Mouse (Mus musculus): ENCODE measurements at regions not wholly inside any gene's neighbourhood (a gene's known extent, or its start where the extent isn't known, plus 50 kb on each side); places are given as distances from the start of the nearest gene placed in this dataset.

DNA sequence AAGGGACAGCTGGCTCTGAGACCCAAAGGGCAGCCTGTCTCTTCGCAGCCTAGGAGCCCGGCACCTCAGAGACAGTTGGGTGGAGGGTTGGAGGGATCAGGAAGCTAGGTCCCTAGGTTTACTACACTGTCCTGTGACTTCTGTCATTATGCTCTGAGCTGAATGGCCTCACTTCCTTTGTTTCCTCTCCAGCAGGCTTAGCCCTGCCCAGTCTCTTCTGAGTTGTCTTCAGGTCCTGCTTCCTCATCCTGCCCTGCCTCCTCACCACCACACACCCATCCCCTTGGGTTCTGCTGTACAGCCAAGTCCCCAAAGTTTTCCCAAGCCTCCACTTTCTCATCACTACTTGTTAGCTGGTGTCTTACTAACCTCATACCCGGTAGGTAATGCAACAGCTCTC lies 122.7 kb upstream of the Ccdc122 start:
- peak in 1 of 2 experiments; percentile 35 for DNase-seq

GRCm38 (mm10) chr14:76912301-76913001 lies 124.1 kb upstream of the Ccdc122 start:
- peak; percentile 56 to 82 for DNase-seq

DNA sequence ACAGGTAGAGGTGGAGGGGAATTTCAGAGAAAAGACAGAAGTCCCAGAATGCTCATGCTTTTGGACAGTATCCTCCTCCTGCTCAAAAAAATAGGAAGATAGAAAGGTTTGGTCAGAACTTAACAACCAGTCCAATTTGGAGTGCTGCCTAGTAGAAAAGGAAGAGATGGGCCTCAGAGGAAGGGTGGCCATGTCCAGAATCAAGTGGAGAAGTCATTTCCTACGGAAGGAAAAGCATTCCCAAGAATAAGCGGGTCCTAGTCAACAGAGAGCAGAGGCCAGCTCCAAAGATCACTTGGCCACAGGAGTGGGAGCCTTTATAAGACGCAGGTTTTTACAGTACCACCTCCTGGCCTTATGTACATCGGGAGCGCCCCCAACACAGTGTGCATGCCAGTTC lies 125.3 kb upstream of the Ccdc122 start:
- DNase-seq: peak in 1 of 2 experiments; percentile 32

DNA sequence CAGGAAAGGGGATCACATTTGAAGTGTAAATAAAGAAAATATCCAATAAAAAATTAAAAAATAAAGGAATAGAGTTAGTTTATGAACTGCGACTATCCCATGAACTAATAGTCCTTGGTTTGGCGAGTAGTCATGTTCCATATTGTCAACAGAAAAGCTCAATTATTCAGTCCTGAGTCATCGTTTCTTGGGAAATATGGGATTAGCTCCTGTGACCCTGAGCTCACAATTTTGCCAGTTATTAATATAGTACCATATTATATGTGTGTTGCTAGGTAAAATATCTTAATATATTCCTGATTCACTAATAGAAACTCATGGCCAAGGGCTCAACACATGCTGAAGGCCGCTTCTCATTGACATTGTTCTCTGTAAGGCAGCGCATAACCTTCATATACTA lies 126.4 kb upstream of the Ccdc122 start:
- DNase-seq: no peak

- peak in 1 of 2 experiments; percentile 46 for DNase-seq
These were observed 128.6 kb upstream of the Ccdc122 start for GRCm38 (mm10) chr14:76907941-76908340.

- DNase-seq: no peak
These were observed 133.4 kb upstream of the Ccdc122 start for GRCm38 (mm10) chr14:76902962-76903757.

DNA sequence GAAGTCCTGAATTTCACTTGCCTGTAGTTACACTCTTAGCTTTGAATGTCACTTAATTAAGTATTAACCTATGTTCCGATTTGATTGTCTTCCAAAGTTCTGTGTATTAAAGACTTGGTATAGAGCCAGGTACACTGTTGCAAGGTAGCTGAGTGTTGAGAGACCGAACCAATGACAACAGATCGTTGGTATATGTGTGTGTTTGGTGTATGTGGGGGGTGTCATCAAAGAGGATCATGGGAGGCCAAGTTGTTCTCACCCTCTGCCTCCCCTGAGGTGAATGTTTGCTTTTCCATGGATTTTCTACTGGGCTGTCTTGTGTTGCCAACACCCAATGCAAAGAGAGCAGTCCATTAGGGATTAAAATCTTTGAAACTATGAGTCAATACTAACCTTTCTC lies 135.1 kb upstream of the Ccdc122 start:
- DNase-seq: no peak

- DNase-seq: peak; percentile 52 to 78
These were observed 137.2 kb upstream of the Ccdc122 start for GRCm38 (mm10) chr14:76899331-76899730.

- DNase-seq: no peak
These were observed 148.9 kb upstream of the Ccdc122 start for GRCm38 (mm10) chr14:76887708-76888107.

DNA sequence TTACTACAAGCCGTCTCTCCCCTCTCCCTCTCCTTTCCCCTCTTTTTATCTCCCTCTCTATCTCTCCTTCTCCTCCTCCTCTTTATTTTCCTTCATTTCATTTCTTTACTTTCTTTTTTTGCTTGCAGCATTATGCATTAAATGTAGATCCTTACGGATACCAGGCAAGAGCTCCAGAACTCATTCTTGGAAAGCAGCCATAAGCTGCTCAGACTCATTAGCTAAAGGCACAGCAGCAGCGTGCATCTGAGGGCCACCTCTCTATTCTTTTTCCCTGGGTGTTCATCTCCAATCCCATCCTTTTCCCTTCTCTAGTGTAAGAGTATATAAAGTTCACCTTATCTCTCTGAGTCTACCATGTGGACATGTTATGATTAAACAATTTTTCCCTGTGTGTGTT lies 149.4 kb upstream of the Ccdc122 start:
- DNase-seq: no peak

DNA sequence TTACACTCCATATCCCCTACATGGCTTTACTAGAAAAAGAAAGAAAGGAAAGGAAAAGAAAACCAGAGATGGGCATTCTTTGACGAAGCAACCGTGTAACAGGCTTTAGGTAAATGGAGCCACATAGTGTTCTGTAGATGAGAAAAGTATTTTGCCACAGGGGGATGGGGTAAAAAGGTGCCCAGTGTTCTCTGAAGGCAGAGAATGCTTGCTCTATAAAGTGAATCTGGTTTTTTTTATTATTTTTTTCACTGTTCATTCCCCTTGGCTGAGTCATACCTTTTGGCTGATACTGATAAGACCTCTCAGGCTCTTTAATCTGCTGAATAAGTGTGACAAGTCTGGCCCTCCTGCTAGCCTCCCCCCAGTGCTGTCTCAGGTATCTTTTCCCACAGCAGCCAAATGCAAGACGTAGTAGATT lies 153.3 kb upstream of the Ccdc122 start:
- no peak for DNase-seq

DNA sequence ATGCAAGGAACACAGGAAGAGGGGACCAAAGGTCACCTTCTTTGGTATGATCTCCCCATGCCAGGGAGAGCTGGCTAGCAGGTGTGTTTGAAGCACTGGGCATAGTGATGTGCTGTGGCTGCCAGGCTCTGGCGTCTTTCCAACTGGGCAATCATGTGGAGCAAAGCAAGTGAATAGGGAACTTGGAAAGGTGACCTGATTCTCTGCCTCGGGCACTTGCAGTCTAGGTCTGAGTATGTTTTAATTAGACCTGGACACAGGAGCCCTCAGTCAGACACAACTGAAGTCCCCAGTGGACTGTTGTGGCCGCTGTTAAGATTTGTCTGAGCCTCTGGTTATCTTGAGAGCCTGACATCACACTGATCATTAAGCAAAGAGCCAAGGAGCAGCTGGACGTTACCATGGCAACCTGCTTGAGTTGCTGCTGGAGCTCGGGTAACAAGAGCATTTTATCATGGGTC lies 153.8 kb upstream of the Ccdc122 start:
- DNase-seq: peak; percentile 95

DNA sequence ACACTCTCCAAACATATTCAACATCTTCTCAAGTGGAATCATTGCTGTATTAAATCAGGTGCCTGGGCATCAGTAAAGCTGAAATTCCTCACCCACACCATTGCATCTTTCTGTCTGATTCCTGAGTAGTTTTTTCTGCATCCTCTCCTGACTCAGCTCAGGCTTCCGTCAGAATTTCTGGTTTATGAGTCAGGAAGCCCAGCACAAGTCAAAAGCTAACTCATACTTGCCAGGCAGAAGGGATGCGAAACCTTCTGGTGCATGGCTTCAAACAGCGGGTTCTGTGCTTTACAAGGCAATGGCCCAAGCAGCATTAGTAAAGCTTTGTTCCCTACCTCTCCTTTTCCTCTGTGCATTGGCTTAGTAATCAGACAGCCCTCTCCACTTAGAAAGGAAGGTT lies 155.7 kb upstream of the Ccdc122 start:
- no peak for DNase-seq

DNA sequence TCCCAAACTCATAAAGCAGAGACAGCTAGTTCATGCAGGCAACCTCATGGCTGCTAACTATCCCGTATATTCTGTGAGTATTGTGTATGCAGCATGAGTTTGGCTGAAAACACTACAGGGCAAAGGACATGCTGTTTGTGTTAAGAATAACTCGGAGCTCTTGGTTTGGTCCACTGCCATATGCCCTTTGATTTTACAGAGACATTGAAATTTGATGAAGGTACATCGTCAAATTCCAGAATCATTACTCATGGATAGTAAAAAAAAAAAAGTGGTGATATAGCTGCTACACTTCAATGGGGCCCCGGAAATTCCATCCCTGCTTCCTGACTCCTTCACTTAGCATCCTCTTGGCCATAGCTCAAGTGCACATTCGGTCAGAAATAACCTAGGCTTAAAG lies 159.3 kb upstream of the Ccdc122 start:
- DNase-seq: peak; percentile 45 to 84

GRCm38 (mm10) chr14:76876015-76876414 lies 160.6 kb upstream of the Ccdc122 start:
- DNase-seq: peak; percentile 74 to 78

GRCm38 (mm10) chr14:76875266-76875900 lies 161.2 kb upstream of the Ccdc122 start:
- DNase-seq: peak in 1 of 2 experiments; percentile 39

DNA sequence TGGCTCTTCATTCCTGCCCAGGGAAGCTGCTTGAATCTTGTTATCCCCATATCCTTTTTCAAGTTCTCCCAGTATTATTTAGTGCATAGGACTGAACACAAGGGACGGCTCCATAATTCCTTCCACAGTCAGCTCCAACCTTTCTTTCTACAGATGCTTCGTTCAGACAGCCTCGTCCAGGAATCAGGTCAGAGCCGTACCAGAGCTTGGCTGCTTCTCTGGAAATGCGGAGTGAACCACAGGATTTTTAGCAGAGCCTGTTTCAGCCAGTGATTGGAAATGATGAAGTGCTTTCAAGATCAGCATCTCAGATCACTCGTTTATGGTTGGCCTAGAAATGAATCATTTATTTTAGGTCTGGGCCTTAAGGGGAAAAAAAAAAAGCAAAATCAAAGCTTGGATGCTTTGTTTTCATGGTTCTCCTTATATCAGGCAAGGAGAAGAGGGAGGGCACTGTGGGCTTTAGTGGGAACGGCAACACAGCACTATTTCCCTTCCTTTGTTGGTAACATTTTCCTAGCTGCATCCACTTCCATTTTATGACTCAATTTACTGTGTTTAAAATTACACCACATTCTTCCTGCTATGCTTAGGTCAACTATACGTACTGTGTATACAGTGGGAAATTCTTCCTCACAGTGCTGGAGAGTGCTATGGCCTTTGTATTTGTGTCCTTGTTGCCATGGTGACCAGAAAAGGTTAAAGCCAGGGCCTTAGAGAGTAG lies 161.9 kb upstream of the Ccdc122 start:
- DNase-seq: peak in 1 of 2 experiments; percentile 48

DNA sequence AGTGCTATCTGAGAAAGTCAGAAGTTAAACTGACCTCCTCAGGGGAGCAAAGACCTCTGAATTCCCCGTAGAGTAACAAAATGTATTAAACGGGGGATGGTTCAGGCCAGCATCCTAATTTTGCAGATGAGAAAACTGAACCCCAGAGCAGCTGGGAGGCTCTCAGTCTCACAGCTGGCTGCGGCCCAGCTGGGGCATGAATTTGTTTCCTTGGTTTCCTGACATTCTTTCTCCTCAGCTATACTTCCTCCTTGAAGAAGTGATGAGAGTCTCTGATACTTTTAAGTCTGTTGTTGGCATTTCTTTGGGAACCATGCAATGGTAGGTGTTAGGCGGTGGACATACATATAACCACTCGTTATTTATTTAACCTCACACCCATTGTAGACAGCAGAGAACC lies 162.9 kb upstream of the Ccdc122 start:
- DNase-seq: peak in 1 of 2 experiments; percentile 18

DNA sequence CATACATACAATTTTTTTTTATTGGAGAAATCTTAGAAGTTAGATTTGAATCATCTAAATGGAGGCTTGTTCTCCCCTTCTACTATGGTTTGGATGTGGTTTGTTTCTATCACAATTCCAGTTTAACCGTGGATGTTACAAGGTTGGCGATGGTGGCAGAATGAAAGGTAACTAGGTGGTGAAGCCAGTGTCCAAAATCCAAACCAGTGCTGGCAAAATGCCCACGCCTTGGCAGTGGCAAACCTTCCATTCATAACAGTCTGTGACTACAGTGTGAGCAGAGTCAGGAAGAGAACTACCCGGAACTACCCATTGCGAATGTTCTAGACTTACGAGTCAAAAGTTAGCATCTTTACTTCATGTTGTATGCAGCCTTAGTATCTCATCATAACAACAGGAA lies 163.6 kb upstream of the Ccdc122 start:
- peak; percentile 31 to 71 for DNase-seq

DNA sequence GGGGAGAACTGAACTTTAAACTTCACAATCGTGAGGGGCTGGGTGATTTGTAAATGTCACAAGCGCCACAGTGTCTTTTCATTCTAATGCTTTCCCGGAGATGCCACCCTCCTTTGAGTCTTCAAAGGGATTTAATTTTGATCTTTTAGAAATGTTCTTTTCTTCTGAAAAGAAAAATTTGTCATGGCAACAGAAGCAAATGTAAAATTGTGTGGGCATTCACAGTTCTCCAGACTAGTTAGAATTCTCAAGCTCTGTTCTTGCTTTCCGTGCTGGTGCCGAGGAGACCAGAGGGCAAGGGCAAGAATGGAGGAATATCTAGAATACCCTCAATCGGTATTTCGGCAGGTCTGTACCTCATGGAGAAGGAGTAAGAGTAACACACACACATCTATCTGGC lies 164.1 kb upstream of the Ccdc122 start:
- DNase-seq: no peak

DNA sequence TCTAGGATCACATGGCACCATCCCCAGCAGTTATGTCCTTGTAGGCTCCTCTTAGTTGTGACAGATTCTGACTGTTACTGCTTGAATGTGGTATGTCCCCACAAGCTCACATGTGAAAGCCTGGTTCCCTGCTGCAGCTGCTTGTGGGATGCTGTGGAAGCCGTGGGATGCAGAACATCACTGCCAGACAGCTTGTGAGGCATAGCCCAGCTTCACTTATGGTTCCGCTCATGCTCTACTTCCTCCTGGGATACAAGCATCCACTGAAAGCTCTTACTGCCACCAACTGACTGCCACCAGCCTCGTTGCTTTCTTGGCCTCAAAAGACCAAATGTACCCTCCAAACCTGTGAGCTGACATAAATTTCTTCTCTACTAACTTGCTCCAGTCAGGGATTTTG lies 167.7 kb upstream of the Ccdc122 start:
- no peak for DNase-seq

DNA sequence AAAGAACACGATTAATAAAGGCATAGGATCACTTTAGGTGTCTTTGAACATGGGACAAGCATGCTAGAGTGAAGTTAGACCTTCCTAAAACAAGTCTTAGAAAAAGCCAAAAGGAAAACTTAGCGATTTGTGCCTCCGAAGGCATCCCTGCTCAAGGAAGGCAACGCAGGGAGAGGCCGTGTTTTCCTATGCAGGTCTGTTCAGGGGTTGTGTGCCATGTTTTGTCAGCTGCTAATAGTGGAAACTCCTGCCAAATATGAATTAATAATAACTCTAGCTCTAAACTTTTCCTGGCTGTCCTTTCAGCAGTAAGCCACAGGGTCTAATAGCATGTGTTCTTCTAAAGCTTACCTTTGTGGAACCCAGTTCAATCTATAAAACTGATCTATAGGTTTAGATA lies 168.4 kb upstream of the Ccdc122 start:
- no peak for DNase-seq

GRCm38 (mm10) chr14:76864664-76865063 lies 171.9 kb upstream of the Ccdc122 start:
- DNase-seq: no peak
